Mouse (Mus musculus) kidney, embryonic 14.5 days (tissue): ENCODE data around the gene Btg1. TPM values are rescaled to one million over a fixed set of nuclear protein-coding genes. Genes with fewer than 3 reads are reported as not detected.

Experiments
- ATAC-seq: fragments of 200-750 bp; cut with Nextera tagmentation; 2 replicates; pipeline ENCODE4 v1.8.0; 2017; ENCODE audit warnings: moderate number of reproducible peaks, mild to moderate bottlenecking, moderate TSS enrichment, moderate library complexity; ENCODE audit not compliant: low FRiP score, low TSS enrichment
- H3K27ac ChIP-seq: fragments of 300-500 bp; sonication (generic); 2 replicates; pipeline ENCODE4 v1.5.1; 2014; ENCODE audit warnings: low read depth, mild to moderate bottlenecking, low read length, moderate library complexity, mixed read lengths
- H3K27me3 ChIP-seq: fragments of 300-500 bp; sonication (generic); 2 replicates; pipeline ENCODE4 v1.6.1; 2014; ENCODE audit warnings: mild to moderate bottlenecking, low read length; ENCODE audit not compliant: control insufficient read depth, insufficient read depth
- H3K36me3 ChIP-seq: fragments of 300-500 bp; sonication (generic); 2 replicates; pipeline ENCODE4 v1.6.1; 2014; ENCODE audit warnings: low read length, mixed read lengths; ENCODE audit not compliant: control insufficient read depth, insufficient read depth
- H3K4me1 ChIP-seq: fragments of 300-500 bp; sonication (generic); 2 replicates; pipeline ENCODE4 v1.6.1; 2014; ENCODE audit warnings: low read length, mixed read lengths; ENCODE audit not compliant: control insufficient read depth, insufficient read depth
- H3K4me2 ChIP-seq: fragments of 300-500 bp; sonication (generic); replicated peaks from 2 replicates; pipeline ENCODE4 v1.6.1; 2014; ENCODE audit warnings: low read depth, mild to moderate bottlenecking, low read length
- H3K4me3 ChIP-seq: fragments of 300-500 bp; sonication (generic); 2 replicates; pipeline ENCODE4 v1.5.1; 2014; ENCODE audit warnings: mild to moderate bottlenecking, low read length
- H3K9ac ChIP-seq: fragments of 300-500 bp; sonication (generic); 2 replicates; pipeline ENCODE4 v1.6.1; 2014; ENCODE audit warnings: low read depth, mild to moderate bottlenecking, low read length, moderate library complexity
- H3K9me3 ChIP-seq: fragments of 300-500 bp; sonication (generic); 2 replicates; pipeline ENCODE4 v1.6.1; 2016; ENCODE audit warnings: low read length; ENCODE audit not compliant: control insufficient read depth
- WGBS: fragments of 180-500 bp; shearing (Covaris S2); extraction: QIAGEN DNeasy Blood & Tissue Kit; methylation state at CpG from one replicate; pipeline ENCODE4 v1.1.7; 2014; 5-methylcytosine and 5-hydroxymethylcytosine counted together
- polyA plus RNA-seq: library from polyadenylated mRNA; unstranded; fragments of >200 nt; fragmentation: Nextera tagmentation; extraction: Ambion mirVana; gene quantifications from 2 replicates; pipeline ENCODE4 v1.2.1, GENCODE M21; 2014

Btg1 gene
- polyA plus RNA-seq, 1 experiment from 2014 or later, result 55.9 TPM

DNA sequence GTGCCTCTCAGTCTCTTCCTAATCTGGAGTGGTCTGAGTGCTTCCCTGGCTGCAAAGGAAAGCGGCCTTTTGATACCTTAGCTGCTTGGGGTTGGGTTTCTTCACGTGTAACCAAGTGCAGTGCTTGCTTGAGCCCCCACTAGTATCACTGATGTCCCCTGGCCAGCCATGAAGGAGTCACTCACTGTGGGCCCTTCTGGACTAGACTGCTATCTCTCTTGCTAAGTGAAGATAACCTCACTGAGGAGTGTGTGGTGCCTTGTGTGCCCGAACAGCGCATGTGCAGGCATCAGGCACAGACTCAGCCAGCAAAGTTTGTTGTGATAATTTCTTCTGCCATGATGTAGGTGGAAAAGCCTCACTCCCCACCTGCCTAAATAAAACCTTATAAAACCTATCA is 8.9 kb downstream of the Btg1 start:
- WGBS, result 73% methylated on average over 4 of the region's 4 CpGs
- H3K9ac ChIP-seq, result no peak overlapping the region
- no peaks in the 10 kb centered on the region for H3K9me3 ChIP-seq
- H3K27me3 ChIP-seq, result no peaks in the 10 kb centered on the region
- H3K4me2 ChIP-seq, result no peak overlapping the region
- peaks cover 29% of the 10 kb centered on the region; the same call in 1 of the 2 replicates for H3K36me3 ChIP-seq
- no peak for ATAC-seq
- H3K4me3 ChIP-seq, result no peak overlapping the region
- no peak overlapping the region for H3K27ac ChIP-seq
- H3K4me1 ChIP-seq, result peaks cover 7% of the 10 kb centered on the region; the same call in 1 of the 2 replicates

DNA sequence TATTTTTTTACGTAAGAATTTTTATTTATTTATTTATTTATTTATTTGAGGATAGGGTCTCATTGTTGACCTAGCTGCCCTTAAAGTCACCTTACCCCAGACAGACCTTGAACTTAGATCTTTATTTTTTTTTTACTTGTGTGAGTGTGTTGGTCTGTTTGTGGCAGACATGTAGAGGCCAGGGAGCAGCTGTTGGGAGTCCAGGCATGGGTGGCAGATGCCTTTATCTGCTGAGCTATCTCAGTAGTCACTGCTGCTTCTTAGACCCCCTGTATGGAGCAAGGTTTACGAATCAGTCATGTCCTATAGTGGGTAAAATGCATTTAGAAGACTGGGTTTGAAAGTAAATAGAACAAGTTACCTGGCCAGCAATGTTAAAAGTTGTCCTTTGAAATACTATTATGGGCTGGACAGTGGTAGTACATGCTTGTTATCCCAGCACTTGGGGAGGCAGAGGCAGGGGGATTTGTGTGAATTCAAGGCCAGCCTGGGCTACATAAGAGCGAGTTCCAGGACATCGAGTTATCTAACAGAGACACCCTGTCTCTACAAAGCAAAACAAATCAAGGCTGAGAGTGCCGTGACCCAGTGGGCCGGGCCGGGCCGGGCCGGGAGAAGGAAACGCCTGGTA is 9.4 kb downstream of the Btg1 start:
- Histone ChIP-seq H3K36me3 (peaks cover 28% of the 10 kb centered on the region; the same call in 1 of the 2 replicates), H3K4me2 (no peak overlapping the region), H3K9ac (no peak overlapping the region), H3K9me3 (no peaks in the 10 kb centered on the region), H3K27me3 (no peaks in the 10 kb centered on the region), H3K4me3 (no peak overlapping the region), H3K27ac (no peak overlapping the region), H3K4me1 (peaks cover 7% of the 10 kb centered on the region; the same call in 1 of the 2 replicates)
- ATAC-seq, result no peak
- WGBS, result 89% methylated on average over 10 of the region's 10 CpGs

DNA sequence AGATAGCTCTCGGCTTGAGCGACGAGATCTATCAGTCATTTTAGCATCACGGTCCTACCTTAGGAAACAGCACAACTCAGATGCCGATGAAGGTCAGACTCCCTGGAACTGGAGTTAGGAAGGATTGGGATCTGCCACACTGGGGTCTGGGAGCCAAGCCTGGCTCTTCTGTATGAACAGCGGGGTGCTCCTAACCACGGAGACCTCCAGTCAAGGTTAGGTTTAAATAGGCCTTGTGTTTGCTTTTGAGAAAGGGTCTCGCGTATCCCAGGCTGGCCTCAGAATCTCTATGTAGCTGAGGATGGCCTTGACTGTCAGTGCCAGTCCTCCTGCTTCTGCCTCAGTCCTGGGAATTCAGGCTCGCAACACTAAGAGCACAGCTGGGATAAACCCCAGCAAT is 10.5 kb downstream of the Btg1 start:
- no peak overlapping the region for H3K4me3 ChIP-seq
- 95% methylated on average over 10 of the region's 10 CpGs for WGBS
- no peak for ATAC-seq
- H3K27ac ChIP-seq, result no peak overlapping the region
- H3K4me1 ChIP-seq, result no peaks in the 10 kb centered on the region; the same call in 1 of the 2 replicates
- H3K4me2 ChIP-seq, result no peak overlapping the region
- H3K9me3 ChIP-seq, result no peaks in the 10 kb centered on the region
- no peaks in the 10 kb centered on the region for H3K27me3 ChIP-seq
- no peak overlapping the region for H3K9ac ChIP-seq
- H3K36me3 ChIP-seq, result peaks cover 19% of the 10 kb centered on the region; the same call in 1 of the 2 replicates

DNA sequence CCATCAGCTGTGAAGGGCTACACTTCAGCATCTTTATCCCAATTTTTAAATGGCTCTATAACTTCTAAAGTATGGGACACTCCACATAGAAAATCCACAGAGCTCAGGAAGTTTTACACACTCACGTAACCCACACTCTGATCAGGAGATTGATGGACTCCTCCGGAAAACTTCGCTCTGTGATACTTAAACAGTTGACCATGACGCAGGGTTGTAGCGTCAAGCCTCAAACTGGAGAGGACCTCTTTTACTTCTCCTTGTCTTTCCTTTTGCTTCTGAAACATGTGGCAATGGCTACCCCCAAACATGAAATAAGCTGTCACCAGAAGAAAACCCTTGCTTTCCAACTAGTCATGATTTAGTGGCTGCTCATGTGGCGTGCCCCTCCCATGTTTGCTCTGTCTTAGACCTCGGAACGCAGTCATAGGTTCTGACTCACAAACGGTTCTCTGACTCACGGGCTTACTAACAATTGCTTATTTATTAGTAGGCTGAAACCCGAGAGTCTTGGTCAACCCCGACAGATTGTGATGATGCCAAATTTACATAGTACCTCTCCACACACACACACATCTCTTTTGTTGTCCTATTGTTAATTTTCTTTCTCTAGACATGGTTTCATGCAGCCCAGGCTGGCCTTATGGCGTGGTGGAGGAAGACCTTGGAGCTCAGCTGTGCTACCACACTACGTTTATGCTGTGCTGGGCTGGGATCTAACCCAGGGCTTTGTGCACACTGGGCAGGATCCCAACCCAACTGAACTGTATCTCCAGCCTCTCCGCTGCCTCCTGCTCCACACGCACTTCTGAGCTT is 11.5 kb downstream of the Btg1 start:
- 73% methylated on average over 16 of the region's 16 CpGs for WGBS
- Histone ChIP-seq H3K36me3 (peaks cover 10% of the 10 kb centered on the region; the same call in 1 of the 2 replicates), H3K27ac (no peak overlapping the region), H3K9me3 (no peaks in the 10 kb centered on the region), H3K4me3 (no peak overlapping the region), H3K4me2 (no peak overlapping the region), H3K9ac (no peak overlapping the region), H3K27me3 (no peaks in the 10 kb centered on the region), H3K4me1 (no peaks in the 10 kb centered on the region)
- ATAC-seq, result no peak; the same call in 1 of the 2 replicates

DNA sequence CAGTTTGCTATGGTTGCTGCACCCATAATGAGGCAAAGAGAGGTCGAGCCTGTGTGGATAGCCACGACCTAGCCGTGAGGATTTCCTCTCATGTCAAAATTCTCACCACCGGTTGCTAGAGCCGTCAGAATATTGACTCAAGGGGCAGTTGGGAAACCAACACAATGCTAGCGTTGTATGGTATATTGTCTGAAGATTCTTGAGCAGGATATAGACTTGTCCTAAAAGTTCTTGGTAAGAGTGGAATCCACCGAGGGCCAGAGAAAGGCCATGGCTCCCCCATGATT is 12.1 kb downstream of the Btg1 start:
- Histone ChIP-seq H3K27me3 (no peaks in the 10 kb centered on the region), H3K9ac (no peak overlapping the region), H3K9me3 (no peaks in the 10 kb centered on the region), H3K4me1 (no peaks in the 10 kb centered on the region), H3K27ac (no peak overlapping the region), H3K36me3 (peaks cover 5% of the 10 kb centered on the region; the same call in 1 of the 2 replicates), H3K4me2 (no peak overlapping the region), H3K4me3 (no peak overlapping the region)
- no peak for ATAC-seq
- WGBS, result 79% methylated on average over 7 of the region's 7 CpGs

DNA sequence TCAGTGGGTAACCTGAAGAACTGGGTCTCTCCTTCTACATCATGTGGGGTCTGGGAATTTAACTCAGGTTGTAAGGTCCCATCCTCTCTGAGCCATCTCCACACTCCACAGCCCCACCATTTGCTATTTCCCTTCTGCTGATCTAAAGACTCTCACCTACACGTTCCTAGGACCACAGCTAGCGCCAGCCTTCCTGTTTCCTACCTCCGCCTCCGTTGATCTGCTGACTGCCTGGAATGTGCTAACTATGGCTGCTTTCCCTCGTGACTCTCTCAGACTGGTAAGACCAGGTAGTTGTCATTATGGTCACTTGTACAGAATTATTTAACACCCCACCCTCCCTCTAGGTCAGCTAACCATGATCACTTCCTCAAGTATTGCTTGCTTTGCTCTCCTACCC is 13.3 kb downstream of the Btg1 start:
- Histone ChIP-seq H3K27me3 (no peaks in the 10 kb centered on the region), H3K27ac (no peak overlapping the region), H3K9me3 (no peaks in the 10 kb centered on the region), H3K36me3 (peaks cover 2% of the 10 kb centered on the region; the same call in 1 of the 2 replicates), H3K4me3 (no peak overlapping the region), H3K9ac (no peak overlapping the region), H3K4me1 (no peaks in the 10 kb centered on the region), H3K4me2 (no peak overlapping the region)
- no peak for ATAC-seq
- WGBS, result 77% methylated on average over 5 of the region's 5 CpGs

DNA sequence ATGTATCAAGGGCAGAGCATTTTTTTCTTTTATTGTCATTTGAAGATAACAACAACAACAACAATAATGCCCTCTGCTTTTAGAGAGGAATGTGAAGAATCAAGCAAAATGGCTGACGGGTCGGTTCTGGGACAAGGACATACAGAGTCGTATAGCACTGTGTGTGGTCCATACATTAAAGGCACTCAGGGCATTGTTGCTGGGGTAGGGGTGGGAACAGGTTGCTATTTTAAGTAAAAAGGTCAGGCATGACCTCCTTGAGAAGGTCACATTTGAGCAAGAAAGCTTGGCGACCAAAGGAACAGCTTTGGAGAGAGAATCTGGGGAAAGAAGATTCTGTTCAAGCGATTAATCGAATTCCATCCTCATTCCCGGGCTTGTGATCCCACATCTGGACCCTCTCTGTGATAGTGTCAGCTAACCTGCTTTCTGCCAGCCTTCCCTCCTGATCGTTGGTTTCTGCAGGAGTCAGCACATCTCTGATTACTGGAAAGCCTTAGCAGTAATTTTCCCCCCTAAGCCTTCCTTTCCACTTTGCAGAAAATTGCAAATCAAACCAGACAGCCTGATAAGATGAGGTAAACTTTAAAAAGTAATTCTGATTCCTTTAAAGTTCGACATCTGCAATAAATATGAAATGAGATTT is 14.4 kb downstream of the Btg1 start:
- no peak for ATAC-seq
- H3K36me3 ChIP-seq, result peaks cover 2% of the 10 kb centered on the region; the same call in 1 of the 2 replicates
- no peak overlapping the region for H3K27ac ChIP-seq
- H3K4me1 ChIP-seq, result no peaks in the 10 kb centered on the region
- 51% methylated on average over 9 of the region's 9 CpGs for WGBS
- H3K9ac ChIP-seq, result no peak overlapping the region
- H3K4me2 ChIP-seq, result no peak overlapping the region
- no peaks in the 10 kb centered on the region for H3K9me3 ChIP-seq
- no peaks in the 10 kb centered on the region for H3K27me3 ChIP-seq
- H3K4me3 ChIP-seq, result no peak overlapping the region

DNA sequence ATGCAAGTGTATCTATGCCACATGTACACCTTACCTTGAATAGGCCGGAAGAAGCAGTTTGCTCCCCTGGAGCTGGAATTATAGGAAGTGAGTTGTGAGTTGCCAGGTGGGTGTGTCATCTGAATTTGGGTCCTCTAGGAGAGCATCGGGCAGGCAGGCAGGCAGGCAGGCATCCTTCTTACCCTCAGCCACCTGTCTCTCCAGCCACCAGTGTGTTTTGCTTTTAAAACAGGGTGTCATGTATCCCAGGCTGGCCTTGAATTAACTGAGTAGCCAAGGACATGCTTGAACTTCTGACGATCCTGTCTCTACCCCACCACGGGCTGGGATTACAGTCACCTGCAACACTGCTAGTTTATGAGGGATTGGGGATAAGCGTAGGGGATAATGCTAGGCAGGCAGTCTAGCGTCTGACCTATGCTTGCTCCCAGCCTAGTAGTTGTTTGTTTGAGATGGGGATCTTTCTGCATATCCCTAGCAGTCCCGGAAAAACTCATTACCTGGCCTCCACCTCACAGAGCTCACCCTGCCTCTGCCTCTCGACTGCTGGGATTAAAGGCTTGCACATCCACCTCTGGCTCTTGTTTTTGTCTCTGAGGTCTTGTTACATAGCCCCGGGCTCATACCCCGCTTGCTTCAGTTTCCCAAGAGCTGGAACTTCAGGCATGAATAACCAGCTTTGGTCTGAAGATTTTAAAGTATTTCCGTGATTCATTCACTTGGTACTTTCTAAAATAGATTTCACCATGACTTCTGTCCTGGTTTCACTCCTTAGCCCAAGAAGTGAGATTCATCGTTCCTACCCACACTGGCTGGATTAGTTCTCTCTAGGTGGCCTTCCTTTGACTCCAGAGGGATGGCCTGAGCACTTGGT is 15.7 kb downstream of the Btg1 start:
- Histone ChIP-seq H3K4me3 (no peak overlapping the region), H3K9ac (no peak overlapping the region), H3K27me3 (no peaks in the 10 kb centered on the region), H3K9me3 (no peaks in the 10 kb centered on the region), H3K36me3 (peaks cover 2% of the 10 kb centered on the region; the same call in 1 of the 2 replicates), H3K4me1 (0 out of 2 replicates have a peak, but pooled peaks cover 2% of the 10 kb centered on the region), H3K27ac (no peak overlapping the region), H3K4me2 (no peak overlapping the region)
- no peak for ATAC-seq
- WGBS, result 59% methylated on average over 12 of the region's 12 CpGs
